Mouse (Mus musculus) heart, embryonic 14.5 days (tissue): Measurements from ENCODE around the gene Tmem240. TPM values are rescaled to one million over a fixed set of nuclear protein-coding genes. Genes with fewer than 3 reads are reported as not detected.

ENCODE experiments used
- ATAC-seq: fragments of 200-750 bp; cut with Nextera tagmentation; 2 replicates; pipeline ENCODE4 v1.8.0; 2017; ENCODE audit warnings: low read depth, moderate TSS enrichment; ENCODE audit not compliant: insufficient number of reproducible peaks, insufficient read depth, low FRiP score
- H3K27ac ChIP-seq, 2 experiments: fragments of 200-500 bp in 1 of 2; fragments of 300-500 bp in 1 of 2; sonication (generic) in 1 of 2; replicated peaks in 1 of 2; 2 replicates each; pipeline ENCODE4 v1.5.1; 2012 to 2014; ENCODE audit warnings: low read depth in 2 of 2, low read length in 2 of 2, control low read depth in 1 of 2, mild to moderate bottlenecking in 1 of 2, mixed read lengths in 1 of 2; ENCODE audit not compliant: control insufficient read depth in 1 of 2, insufficient read depth in 1 of 2
- H3K27me3 ChIP-seq: fragments of 300-500 bp; sonication (generic); 2 replicates; pipeline ENCODE4 v1.6.1; 2014; ENCODE audit warnings: mild to moderate bottlenecking, low read length, control low read depth; ENCODE audit not compliant: control insufficient read depth, insufficient read depth
- H3K36me3 ChIP-seq: fragments of 300-500 bp; sonication (generic); 2 replicates; pipeline ENCODE4 v1.6.1; 2014; ENCODE audit warnings: mild to moderate bottlenecking, control low read depth, low read length, mixed read lengths; ENCODE audit not compliant: control insufficient read depth, insufficient read depth
- H3K4me1 ChIP-seq, 2 experiments: fragments of 200-500 bp in 1 of 2; fragments of 300-500 bp in 1 of 2; sonication (generic) in 1 of 2; 2 replicates each; pipeline ENCODE4 v1.6.1; 2012 to 2014; ENCODE audit warnings: low read length in 2 of 2, control low read depth in 1 of 2, mixed read lengths in 1 of 2; ENCODE audit not compliant: control insufficient read depth in 2 of 2, insufficient read depth in 2 of 2
- H3K4me2 ChIP-seq: fragments of 300-500 bp; sonication (generic); 2 replicates; pipeline ENCODE4 v1.6.1; 2014; ENCODE audit warnings: mild to moderate bottlenecking, low read length
- H3K4me3 ChIP-seq, 2 experiments: fragments of 200-500 bp in 1 of 2; fragments of 300-500 bp in 1 of 2; sonication (generic) in 1 of 2; 2 replicates each; pipeline ENCODE4 v1.5.1; 2012 to 2014; ENCODE audit warnings: low read length in 2 of 2, mild to moderate bottlenecking in 2 of 2, control low read depth in 1 of 2, low read depth in 1 of 2, moderate library complexity in 1 of 2; ENCODE audit not compliant: control insufficient read depth in 1 of 2, insufficient read depth in 1 of 2
- H3K9ac ChIP-seq: fragments of 300-500 bp; sonication (generic); 2 replicates; pipeline ENCODE4 v1.6.1; 2014; ENCODE audit warnings: mild to moderate bottlenecking, low read length
- H3K9me3 ChIP-seq: fragments of 300-500 bp; sonication (generic); 2 replicates; pipeline ENCODE4 v1.6.1; 2016; ENCODE audit warnings: low read length, control low read depth; ENCODE audit not compliant: control insufficient read depth
- WGBS: fragments of 180-500 bp; shearing (Covaris S2); extraction: QIAGEN DNeasy Blood & Tissue Kit; methylation state at CpG from one replicate; pipeline ENCODE4 v1.1.7; 2014; 5-methylcytosine and 5-hydroxymethylcytosine counted together
- polyA plus RNA-seq: library from polyadenylated mRNA; unstranded; fragments of >200 nt; fragmentation: Nextera tagmentation; extraction: Ambion mirVana; gene quantifications from 2 replicates; pipeline ENCODE4 v1.2.1, GENCODE M21; 2014

Tmem240 gene
- polyA plus RNA-seq, 1 experiment from 2014 or later: 0.28 TPM

GRCm38 (mm10) chr4:155708988-155709387 lies 25.6 kb upstream of the Tmem240 start:
- peaks cover 5 to 22% of the 10 kb centered on the region in 2 experiments for H3K4me1 ChIP-seq
- no peak overlapping the region for H3K4me3 ChIP-seq
- ATAC-seq: no peak
- H3K27ac ChIP-seq: no peak overlapping the region
- no peak overlapping the region for H3K4me2 ChIP-seq
- H3K27me3 ChIP-seq: no peaks in the 10 kb centered on the region
- no peak overlapping the region for H3K9ac ChIP-seq
- H3K9me3 ChIP-seq: no peaks in the 10 kb centered on the region
- H3K36me3 ChIP-seq: peaks cover 7% of the 10 kb centered on the region; the same call in 1 of the 2 replicates

- Histone ChIP-seq H3K9me3 (no peaks in the 10 kb centered on the region), H3K27ac (peak overlapping the region; percentile 10 to 56; a peak in 2 of 4 replicates), H3K36me3 (peaks cover 18% of the 10 kb centered on the region), H3K9ac (no peak overlapping the region), H3K27me3 (no peaks in the 10 kb centered on the region), H3K4me2 (no peak overlapping the region), H3K4me1 (peaks cover 2 to 19% of the 10 kb centered on the region in 2 experiments; a peak in 3 of 4 replicates), H3K4me3 (no peak overlapping the region)
- 54% methylated on average over 6 of the region's 6 CpGs for WGBS
- no peak for ATAC-seq
Measured at GRCm38 (mm10) chr4:155710521-155711252, 23.9 kb upstream of the Tmem240 start.

GRCm38 (mm10) chr4:155721668-155722083 lies 12.9 kb upstream of the Tmem240 start:
- WGBS: 73% methylated on average over 4 of the region's 4 CpGs
- no peak overlapping the region for H3K4me3 ChIP-seq
- no peak overlapping the region for H3K27ac ChIP-seq
- H3K36me3 ChIP-seq: peaks cover 34% of the 10 kb centered on the region
- ATAC-seq: no peak
- no peaks in the 10 kb centered on the region for H3K27me3 ChIP-seq
- H3K9me3 ChIP-seq: no peaks in the 10 kb centered on the region
- no peak overlapping the region for H3K4me2 ChIP-seq
- no peak overlapping the region for H3K9ac ChIP-seq
- no peaks in the 10 kb centered on the region for H3K4me1 ChIP-seq

GRCm38 (mm10) chr4:155727993-155728392 lies 6.6 kb upstream of the Tmem240 start:
- H3K4me3 ChIP-seq: no peak overlapping the region
- no peaks in the 10 kb centered on the region for H3K4me1 ChIP-seq
- H3K9me3 ChIP-seq: no peaks in the 10 kb centered on the region
- H3K36me3 ChIP-seq: peaks cover 45% of the 10 kb centered on the region
- ATAC-seq: no peak
- 86% methylated on average over 2 of the region's 2 CpGs for WGBS
- H3K4me2 ChIP-seq: no peak overlapping the region
- no peak overlapping the region for H3K27ac ChIP-seq
- no peak overlapping the region for H3K9ac ChIP-seq
- no peaks in the 10 kb centered on the region for H3K27me3 ChIP-seq

- Histone ChIP-seq H3K9me3 (no peaks in the 10 kb centered on the region), H3K36me3 (peaks cover 37% of the 10 kb centered on the region), H3K4me1 (peaks cover 4 to 7% of the 10 kb centered on the region in 2 experiments; a peak in 3 of 4 replicates), H3K27me3 (no peaks in the 10 kb centered on the region), H3K4me2 (no peak overlapping the region), H3K9ac (no peak overlapping the region), H3K4me3 (no peak overlapping the region), H3K27ac (no peak overlapping the region)
- no peak for ATAC-seq
- WGBS: 88% methylated on average over 10 of the region's 10 CpGs
Measured at GRCm38 (mm10) chr4:155733267-155733666, 1.3 kb upstream of the Tmem240 start.

GRCm38 (mm10) chr4:155734951-155735702 lies 527 bp downstream of the Tmem240 start:
- peak overlapping the region; percentile 20 to 76; a peak in 2 of 4 replicates for H3K27ac ChIP-seq
- peaks cover 4 to 7% of the 10 kb centered on the region in 2 experiments; a peak in 3 of 4 replicates for H3K4me1 ChIP-seq
- under 1% methylated on average over 70 of the region's 79 CpGs for WGBS
- H3K9ac ChIP-seq: peak overlapping the region; percentile 85
- peaks cover 37% of the 10 kb centered on the region for H3K36me3 ChIP-seq
- peak overlapping the region; percentile 93 for H3K4me2 ChIP-seq
- H3K9me3 ChIP-seq: no peaks in the 10 kb centered on the region
- ATAC-seq: peak; percentile 70
- H3K4me3 ChIP-seq: peak overlapping the region; percentile 70 to 83
- no peaks in the 10 kb centered on the region for H3K27me3 ChIP-seq

GRCm38 (mm10) chr4:155735788-155736187 lies 1.2 kb downstream of the Tmem240 start:
- Histone ChIP-seq H3K36me3 (peaks cover 40% of the 10 kb centered on the region), H3K4me2 (peak overlapping the region; percentile 93), H3K27ac (0 out of 4 replicates have a peak overlapping the region, but pooled peaks of 1 of the 2 experiments have one; percentile 76), H3K27me3 (no peaks in the 10 kb centered on the region), H3K4me3 (peak overlapping the region; percentile 70 to 83), H3K4me1 (peaks cover 4 to 7% of the 10 kb centered on the region in 2 experiments; a peak in 3 of 4 replicates), H3K9ac (peak overlapping the region; percentile 85), H3K9me3 (no peaks in the 10 kb centered on the region)
- 72% methylated on average over 5 of the region's 5 CpGs for WGBS
- ATAC-seq: no peak
